Mouse (Mus musculus) adipocyte (in vitro differentiated cells): ENCODE data around the gene Gm42957.
"Not testable (repeated sequence)": the region's sequence is repeated elsewhere in the genome, so short reads cannot be mapped to it uniquely, and the experiment has no call there.

Source experiments
- DNase-seq: peaks from one replicate; pipeline ENCODE4 v3.0.0-alpha.2; 2016; ENCODE audit warnings: low spot score

Gm42957 gene

GRCm38 (mm10) chr3:96623201-96623600 is 12.1 kb upstream of the Gm42957 start:
- DNase-seq, result no peak

- DNase-seq, result peak; percentile 98
Measured at GRCm38 (mm10) chr3:96629729-96630600, 5.3 kb upstream of the Gm42957 start, which contains the start of gene Rbm8a. Gene Rbm8a (plus strand): TSS chr3:96629933.

- DNase-seq, result no peak
Measured at GRCm38 (mm10) chr3:96632058-96632457, 3.2 kb upstream of the Gm42957 start.

DNA sequence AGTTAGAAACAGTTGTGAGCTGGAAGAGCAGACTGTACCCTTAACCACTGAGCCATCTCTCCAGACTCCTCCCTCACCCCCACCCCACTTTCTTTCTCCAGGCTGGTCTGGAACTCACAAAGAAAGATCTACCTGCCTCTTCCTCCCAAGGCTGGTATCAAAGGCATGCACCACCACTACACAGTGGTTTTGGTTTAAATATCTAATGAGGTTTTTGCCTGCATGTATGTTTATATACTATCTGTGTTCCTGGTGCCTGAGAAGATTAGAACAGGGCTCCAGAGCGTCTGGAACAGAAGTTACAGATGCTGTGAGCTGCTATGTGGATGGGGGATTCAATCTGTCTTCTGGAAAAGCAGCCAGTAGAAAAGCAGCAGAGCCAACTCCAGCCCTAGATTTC is 1.3 kb upstream of the Gm42957 start:
- no peak for DNase-seq

DNA sequence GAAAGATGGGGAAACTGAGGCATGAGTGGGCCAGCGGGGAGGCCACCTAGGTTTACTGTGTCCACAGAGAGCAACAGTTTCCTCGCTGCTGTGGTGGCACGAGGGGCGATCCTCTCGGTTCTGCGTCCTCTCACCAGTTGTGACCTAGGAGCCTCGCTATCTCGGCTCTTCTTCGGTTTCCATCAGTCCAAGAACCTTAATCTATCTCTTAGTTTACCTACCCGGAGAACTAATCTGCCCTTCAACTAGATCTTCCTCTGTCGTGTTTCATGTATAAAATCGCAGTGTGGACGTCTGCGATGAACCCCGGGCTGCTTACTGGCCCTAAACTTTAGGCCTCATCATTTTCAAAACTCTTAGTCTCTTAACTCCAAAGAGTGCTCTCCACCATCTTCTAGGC is 632 bp downstream of the Gm42957 start:
- peak; percentile 16 for DNase-seq

DNA sequence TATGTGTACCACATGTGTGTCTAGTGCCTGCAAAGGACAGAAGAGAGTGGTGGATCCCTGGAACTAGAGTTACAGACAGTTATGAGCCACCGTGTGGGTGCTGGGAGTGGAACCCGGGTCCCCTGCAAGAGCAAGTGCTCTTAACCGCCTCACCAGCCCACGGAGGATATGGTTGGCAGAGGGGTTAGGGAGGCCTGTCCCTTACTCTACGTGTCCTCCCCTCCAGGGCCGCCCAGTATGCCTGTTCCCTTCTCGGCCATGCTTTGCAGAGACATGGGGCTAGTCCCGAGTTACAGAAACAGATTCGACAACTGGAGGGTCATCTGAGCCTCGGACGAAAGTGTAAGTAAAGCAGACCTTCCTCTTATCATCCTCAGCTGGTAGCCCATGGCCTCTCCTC is 1.2 kb downstream of the Gm42957 start:
- no peak for DNase-seq

DNA sequence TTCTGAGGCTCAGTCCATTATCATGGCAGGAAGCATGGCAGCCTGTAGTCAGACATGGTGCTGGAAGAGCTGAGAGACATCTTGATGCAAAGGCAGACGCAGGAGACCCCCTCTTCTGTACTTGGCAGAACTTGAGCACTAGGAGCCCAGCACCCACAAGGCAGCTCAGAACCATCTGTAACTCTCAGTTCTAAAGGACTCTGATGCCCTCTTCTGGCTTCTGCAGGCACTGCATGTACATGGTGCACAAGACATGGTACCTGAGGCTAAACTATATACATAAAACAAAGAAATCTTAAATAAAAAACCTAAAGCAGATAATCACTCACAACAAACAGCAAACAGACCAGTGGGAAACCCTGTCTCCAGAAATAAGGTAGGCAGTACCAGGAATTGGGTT is 3.9 kb downstream of the Gm42957 start:
- DNase-seq, result peak; percentile 59

DNA sequence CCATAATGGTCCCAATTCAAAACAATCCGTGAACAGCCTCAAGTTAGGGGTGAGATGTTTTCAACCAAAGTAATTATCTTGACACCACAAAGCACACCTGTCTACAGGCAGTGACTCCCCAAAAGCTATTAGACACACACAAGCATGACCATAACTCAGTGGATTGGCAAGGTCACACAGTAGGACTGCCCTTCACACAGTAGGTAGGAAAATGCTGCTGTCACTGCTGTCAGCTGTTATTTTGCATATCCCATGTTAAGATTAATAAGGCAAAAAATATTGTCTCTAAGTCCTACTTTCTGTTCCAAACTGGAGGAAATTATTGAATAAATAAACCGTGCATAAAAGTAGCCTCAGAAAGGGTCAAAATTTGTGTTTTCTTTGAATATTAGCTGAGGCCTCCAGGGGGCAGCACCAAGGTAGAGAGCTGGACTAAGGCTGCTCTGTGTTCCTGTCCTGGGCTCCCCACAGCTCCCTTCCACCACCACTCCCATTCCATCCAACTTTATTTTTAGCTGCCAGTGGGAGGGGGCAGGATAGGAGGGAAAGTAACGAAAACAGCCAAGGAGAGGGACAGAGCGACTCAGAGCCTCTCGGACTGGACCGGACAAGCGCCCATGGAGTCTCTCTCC is 9.9 kb downstream of the Gm42957 start, which contains the start of gene Itga10:
Itga10 (plus strand) TSS at position 567 of the 632 bp plus-strand sequence.
- DNase-seq, result peak; percentile 59

DNA sequence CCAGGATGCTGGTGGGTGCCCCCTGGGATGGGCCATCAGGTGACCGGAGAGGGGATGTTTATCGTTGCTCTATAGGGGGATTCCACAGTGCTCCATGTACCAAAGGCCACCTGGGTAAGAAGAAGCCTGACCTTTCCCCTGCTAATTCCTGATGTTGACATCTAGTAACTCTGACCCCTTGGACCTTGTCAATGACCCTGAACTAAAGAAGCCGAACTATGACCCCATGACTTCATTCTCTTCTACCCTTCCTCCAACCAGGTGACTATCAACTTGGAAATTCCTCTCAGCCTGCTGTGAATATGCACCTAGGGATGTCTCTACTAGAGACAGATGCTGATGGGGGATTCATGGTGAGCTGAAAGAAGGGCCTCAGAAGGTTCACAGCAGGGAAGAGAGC is 12.1 kb downstream of the Gm42957 start:
- no peak for DNase-seq

GRCm38 (mm10) chr3:96660901-96661300 is 25.6 kb downstream of the Gm42957 start:
- DNase-seq, result no peak

- no peak for DNase-seq
Measured at GRCm38 (mm10) chr3:96662731-96663316, 27.6 kb downstream of the Gm42957 start.

DNA sequence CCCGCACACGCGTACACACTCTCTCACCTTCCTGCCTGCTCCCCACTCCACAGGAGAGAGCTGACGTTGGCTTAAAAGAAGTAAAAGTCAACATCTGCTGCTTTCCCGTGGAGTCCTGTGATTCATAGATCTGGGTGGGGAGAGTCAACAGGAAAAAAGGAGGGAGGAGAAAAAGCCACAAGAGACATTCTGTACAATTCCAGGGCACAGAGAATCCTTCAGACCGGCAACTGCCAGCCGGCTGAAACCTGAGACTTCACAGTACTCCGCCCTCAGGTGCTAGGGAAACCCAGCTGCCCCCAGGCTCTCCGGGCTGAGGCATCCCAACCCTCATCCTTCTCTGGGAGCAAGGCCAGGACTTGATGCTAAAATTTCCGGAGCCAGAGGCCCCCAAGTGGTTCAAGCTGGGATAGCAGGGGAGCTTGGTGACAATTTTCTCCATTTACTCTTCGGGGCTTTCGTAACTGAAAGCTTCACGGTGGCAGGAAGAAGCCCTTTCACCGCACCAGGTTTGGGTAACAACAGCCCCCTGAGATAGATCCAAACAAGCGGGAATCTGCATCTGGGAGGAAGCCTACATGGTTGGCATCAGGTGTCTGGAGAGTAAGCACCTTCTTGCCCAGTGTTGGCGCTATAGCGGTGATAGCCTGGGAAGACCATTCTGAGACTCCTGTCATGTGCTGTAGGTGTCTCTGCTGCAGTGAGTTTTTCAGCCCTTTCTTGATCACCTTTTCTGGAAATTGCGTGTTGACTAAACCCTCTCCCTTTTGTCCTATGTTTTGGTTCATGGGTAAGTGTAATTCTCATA is 28.4 kb downstream of the Gm42957 start:
- peak; percentile 90 for DNase-seq

DNA sequence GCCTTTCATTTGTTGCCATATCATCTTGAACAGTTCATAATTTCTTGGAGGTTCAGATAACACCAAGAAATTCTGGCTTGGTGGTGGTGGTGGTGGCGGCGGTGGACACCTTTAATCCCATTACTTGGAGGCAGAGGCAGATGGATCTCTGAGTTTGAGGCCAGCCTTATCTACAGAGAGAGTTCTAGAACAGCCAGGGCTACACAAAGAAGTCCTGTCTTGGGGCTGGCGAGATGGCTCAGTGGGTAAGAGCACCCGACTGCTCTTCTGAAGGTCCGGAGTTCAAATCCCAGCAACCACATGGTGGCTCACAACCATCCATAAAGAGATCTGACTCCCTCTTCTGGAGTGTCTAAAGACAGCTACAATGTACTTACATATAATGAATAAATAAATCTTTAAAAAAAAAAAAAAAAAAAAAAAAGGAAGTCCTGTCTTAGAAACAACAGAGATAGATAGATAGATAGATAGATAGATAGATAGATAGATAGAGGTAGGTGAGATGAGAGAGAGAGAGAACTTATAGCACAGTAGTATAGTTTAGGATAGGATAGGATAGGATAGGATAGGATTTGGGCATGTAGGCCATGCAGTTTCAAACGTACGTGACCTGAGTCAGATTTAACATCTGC is 30.6 kb downstream of the Gm42957 start:
- not testable (repeated sequence) for DNase-seq

GRCm38 (mm10) chr3:96666916-96667315 is 31.6 kb downstream of the Gm42957 start:
- DNase-seq, result no peak

- DNase-seq, result no peak
Measured at GRCm38 (mm10) chr3:96667316-96667715, 32.0 kb downstream of the Gm42957 start.

DNA sequence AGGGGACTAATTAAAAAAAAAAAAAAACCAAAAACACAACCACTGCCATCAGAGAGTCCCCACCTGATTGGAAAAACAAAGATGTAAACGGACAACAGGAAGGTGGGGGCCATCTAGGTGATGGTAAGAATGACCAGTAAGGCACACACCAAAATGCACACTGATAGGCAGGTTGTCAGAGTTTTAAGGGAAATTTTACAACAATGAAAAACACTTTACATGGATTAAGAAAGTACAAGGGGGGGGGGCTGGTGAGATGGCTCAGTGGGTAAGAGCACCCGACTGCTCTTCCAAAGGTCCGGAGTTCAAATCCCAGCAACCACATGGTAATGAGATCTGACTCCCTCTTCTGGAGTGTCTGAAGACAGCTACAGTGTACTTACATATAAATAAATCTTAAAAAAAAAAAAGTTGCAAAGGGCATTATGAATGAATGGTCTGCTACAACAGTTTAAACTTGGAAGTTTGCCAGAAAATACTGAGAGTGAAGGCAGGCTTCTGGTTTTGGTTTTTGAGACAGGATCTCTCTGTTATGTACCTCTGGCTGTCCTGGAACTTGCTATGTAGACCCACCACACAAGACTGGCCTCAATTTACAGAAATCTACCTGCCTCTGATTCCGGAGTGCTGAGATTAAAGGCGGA is 33.3 kb downstream of the Gm42957 start:
- peak; percentile 61 for DNase-seq

GRCm38 (mm10) chr3:96669727-96670468 is 34.6 kb downstream of the Gm42957 start, which contains the start of gene Ankrd35:
Gene Ankrd35 (plus strand): TSS chr3:96670131.
- DNase-seq, result no peak

DNA sequence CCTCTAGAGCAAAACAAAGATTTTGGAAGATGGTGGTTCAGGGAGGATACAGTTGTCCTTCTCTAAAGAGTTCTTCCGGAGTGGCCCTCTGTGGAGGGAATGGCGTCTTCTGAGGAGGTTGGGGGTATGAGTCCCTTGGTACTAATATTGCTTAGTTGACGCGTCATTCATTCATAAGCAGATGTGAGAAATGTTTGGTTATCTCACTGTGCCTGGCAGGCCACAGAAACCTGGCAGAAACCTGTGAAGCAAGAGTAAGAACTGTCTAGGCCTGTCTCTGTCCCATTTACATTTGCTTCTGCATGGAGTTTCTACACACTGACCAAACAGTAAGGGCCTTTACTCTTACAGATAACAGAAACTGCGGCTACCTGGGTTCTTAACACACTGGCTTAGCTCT is 36.2 kb downstream of the Gm42957 start:
- DNase-seq, result no peak

DNA sequence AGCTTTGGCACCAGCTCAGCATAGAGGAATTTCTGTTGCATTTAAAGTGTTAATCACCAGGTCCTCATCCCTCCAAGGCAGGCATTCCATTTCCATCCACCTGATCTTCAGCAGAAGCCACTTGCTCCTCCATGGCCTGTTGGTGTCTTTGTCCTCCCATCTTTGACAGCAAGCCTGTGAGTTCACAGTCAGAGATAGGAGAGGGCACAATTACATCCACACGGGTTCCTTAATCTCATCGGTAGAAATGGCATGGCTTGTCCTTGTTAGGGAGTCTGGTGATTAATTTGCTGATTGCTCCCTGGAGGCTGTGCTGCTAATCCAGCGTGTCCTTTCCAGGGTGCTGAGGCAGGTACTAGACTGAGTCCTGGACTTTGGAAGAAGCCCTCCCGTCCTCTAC is 38.2 kb downstream of the Gm42957 start:
- DNase-seq, result no peak

DNA sequence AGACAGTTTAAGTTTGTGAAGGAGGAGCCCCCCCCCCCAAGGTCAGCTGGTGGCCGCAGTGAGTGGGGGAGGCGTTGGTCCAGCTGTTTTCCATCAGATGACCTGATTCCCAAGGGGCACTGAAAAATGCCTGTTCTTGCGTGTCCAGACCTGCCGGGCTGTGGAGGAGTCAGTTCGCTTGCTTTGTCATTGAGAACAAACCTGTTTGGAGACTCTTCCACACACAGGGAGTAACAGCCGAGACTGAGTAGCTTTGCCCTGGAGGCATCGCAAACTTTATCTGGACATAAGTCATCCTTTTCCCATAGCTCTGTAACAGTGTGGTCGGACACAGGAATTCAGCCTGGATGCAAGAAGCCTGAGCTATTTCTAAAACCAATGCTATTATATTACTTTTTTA is 39.2 kb downstream of the Gm42957 start:
- DNase-seq, result no peak
